Mouse (Mus musculus) midbrain, postnatal 0 days (tissue): ENCODE data around the gene 4921507P07Rik. TPM values are rescaled to one million over a fixed set of nuclear protein-coding genes. Genes with fewer than 3 reads are reported as not detected.

Experiments
- ATAC-seq: fragments of 200-750 bp; cut with Nextera tagmentation; 2 replicates; pipeline ENCODE4 v1.8.0; 2017; ENCODE audit warnings: moderate number of reproducible peaks, mild to moderate bottlenecking, moderate TSS enrichment, moderate library complexity; ENCODE audit not compliant: low FRiP score
- DNase-seq: peaks from one replicate; pipeline ENCODE4 v3.0.0-alpha.2; 2015; ENCODE audit warnings: low spot score
- H3K27ac ChIP-seq: fragments of 300-500 bp; sonication (generic); 2 replicates; pipeline ENCODE4 v1.5.1; 2014; ENCODE audit warnings: low read depth, mild to moderate bottlenecking, low read length, mixed read lengths
- H3K27me3 ChIP-seq: fragments of 300-500 bp; sonication (generic); 2 replicates; pipeline ENCODE4 v1.6.1; 2014; ENCODE audit warnings: low read length, control low read depth, mixed read lengths; ENCODE audit not compliant: insufficient read depth
- H3K36me3 ChIP-seq: fragments of 300-500 bp; sonication (generic); 2 replicates; pipeline ENCODE4 v1.6.1; 2014; ENCODE audit warnings: low read length, control low read depth, mixed read lengths; ENCODE audit not compliant: insufficient read depth
- H3K4me1 ChIP-seq: fragments of 300-500 bp; sonication (generic); 2 replicates; pipeline ENCODE4 v1.6.1; 2014; ENCODE audit warnings: mild to moderate bottlenecking, control low read depth, antibody characterized with exemption, low read length, mixed read lengths; ENCODE audit not compliant: insufficient read depth
- H3K4me2 ChIP-seq: fragments of 300-500 bp; sonication (generic); 2 replicates; pipeline ENCODE4 v1.6.1; 2014; ENCODE audit warnings: low read depth, mild to moderate bottlenecking, low read length, mixed read lengths; ENCODE audit not compliant: poor library complexity, severe bottlenecking
- H3K4me3 ChIP-seq: fragments of 300-500 bp; sonication (generic); 2 replicates; pipeline ENCODE4 v1.5.1; 2014; ENCODE audit warnings: low read depth, mild to moderate bottlenecking, low read length, moderate library complexity
- H3K9ac ChIP-seq: fragments of 300-500 bp; sonication (generic); replicated peaks from 2 replicates; pipeline ENCODE4 v1.6.1; 2014; ENCODE audit warnings: mild to moderate bottlenecking, low read length, moderate library complexity, mixed read lengths; ENCODE audit not compliant: poor library complexity, severe bottlenecking
- H3K9me3 ChIP-seq: fragments of 300-500 bp; sonication (generic); 2 replicates; pipeline ENCODE4 v1.6.1; 2016; ENCODE audit warnings: low read length, control low read depth
- CTCF ChIP-seq: IDR thresholded peaks from 2 replicates; pipeline ENCODE4 v1.5.1; 2016; ENCODE audit warnings: antibody characterized with exemption, mild to moderate bottlenecking
- WGBS: fragments of 180-500 bp; shearing (Covaris S2); extraction: QIAGEN DNeasy Blood & Tissue Kit; methylation state at CpG from one replicate; pipeline ENCODE4 v1.1.7; 2014; 5-methylcytosine and 5-hydroxymethylcytosine counted together
- polyA plus RNA-seq: library from polyadenylated mRNA; unstranded; fragments of >200 nt; fragmentation: Nextera tagmentation; extraction: Ambion mirVana; gene quantifications from 2 replicates; pipeline ENCODE4 v1.2.1, GENCODE M21; 2015
- total RNA-seq: library from RNA; depleted of rRNA; stranded (reverse); fragments of >200 nt; gene quantifications from 2 replicates; pipeline ENCODE4 v1.2.3, GENCODE M21; 2014

4921507P07Rik gene
- total and polyA plus RNA-seq, 2 experiments from 2014 or later: 3.3 to 3.6 TPM

DNA sequence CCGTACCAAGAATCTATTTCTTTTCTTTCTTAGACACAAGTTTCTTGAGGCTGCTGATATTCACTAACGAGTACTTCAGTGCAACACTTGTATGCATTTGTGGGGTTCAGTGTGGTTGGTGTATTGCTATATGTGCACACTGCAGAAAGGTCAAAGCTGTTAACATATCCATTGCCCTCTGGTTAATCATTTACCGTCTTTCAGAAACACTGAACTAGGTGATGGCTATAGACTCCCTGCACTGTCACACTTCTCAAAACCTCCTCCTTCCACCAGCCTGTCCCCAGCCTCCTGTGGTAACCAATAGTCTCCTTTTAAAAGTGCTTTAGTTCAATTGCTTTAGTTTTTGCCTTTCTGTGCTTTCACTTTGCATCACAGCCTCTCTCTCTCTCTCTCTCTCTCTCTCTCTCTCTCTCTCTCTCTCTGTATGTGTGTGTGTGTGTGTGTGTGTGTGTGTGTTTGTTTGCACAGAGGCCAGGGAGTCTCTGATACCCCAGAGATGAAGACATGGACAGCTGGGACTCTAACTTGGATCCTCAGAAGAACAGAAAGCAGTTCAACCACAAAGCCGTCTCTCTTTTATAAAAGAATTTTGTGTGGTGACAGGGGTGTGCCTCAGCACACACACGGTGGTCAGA, 43.4 kb downstream of the 4921507P07Rik start:
- Histone ChIP-seq H3K4me1 (no peaks in the 10 kb centered on the region), H3K36me3 (no peaks in the 10 kb centered on the region), H3K9me3 (no peaks in the 10 kb centered on the region), H3K9ac (no peak overlapping the region), H3K4me3 (no peak overlapping the region), H3K27ac (no peak overlapping the region), H3K4me2 (no peak overlapping the region), H3K27me3 (no peaks in the 10 kb centered on the region)
- ATAC-seq: no peak
- DNase-seq: no peak
- 85% methylated on average over 5 of the region's 5 CpGs for WGBS
- no peak for TF ChIP-seq CTCF

DNA sequence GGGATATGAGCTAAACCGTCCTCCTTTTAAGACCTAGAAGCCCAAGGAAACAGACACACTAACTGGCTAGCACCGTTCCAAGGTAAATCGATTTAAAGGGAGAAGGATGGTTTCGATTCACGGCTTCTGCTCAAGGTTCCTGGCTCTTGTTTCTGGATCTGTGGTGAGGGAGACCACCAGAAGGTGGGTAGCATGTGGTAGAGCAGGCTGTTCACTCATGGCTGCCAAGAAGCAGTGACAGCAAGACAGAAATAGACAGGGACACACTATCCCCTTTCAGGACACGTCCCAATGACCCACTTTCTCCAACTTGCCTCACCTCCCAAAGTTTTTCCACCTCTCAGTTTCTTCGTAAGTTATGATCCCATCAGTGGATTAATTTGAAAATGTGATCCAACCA, 46.6 kb downstream of the 4921507P07Rik start:
- H3K27me3 ChIP-seq: no peaks in the 10 kb centered on the region
- WGBS: 86% methylated on average over 7 of the region's 7 CpGs
- H3K4me3 ChIP-seq: no peak overlapping the region
- no peak overlapping the region for H3K27ac ChIP-seq
- no peak overlapping the region for H3K9ac ChIP-seq
- H3K4me1 ChIP-seq: no peaks in the 10 kb centered on the region
- H3K4me2 ChIP-seq: no peak overlapping the region
- H3K9me3 ChIP-seq: no peaks in the 10 kb centered on the region
- no peak for DNase-seq
- TF ChIP-seq CTCF: no peak
- ATAC-seq: no peak
- no peaks in the 10 kb centered on the region for H3K36me3 ChIP-seq

DNA sequence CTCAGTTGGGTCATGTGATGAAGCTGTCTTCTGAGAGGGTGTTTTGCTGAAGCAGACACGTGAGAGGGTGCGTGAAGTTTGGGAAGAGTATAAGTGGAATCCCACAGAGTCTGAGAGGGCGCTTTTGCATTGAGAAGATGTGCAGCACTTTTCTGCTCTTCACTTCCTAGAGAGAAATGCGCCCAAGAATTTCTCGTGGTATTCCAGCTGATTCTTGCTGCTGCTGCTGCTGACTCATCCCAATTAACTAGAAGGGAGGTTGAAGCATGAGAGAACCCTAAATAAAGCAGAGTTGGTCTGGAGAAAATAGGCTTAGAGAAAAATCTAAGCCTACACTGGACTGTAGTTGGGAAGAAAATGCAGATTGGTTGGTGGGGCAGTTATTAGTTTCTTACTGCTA, 47.4 kb downstream of the 4921507P07Rik start:
- ATAC-seq (no peak), DNase-seq (no peak)
- Histone ChIP-seq H3K36me3 (no peaks in the 10 kb centered on the region), H3K27me3 (no peaks in the 10 kb centered on the region), H3K27ac (no peak overlapping the region), H3K9me3 (no peaks in the 10 kb centered on the region), H3K9ac (no peak overlapping the region), H3K4me3 (no peak overlapping the region), H3K4me2 (no peak overlapping the region), H3K4me1 (no peaks in the 10 kb centered on the region)
- 76% methylated on average over 5 of the region's 5 CpGs for WGBS
- no peak for TF ChIP-seq CTCF

DNA sequence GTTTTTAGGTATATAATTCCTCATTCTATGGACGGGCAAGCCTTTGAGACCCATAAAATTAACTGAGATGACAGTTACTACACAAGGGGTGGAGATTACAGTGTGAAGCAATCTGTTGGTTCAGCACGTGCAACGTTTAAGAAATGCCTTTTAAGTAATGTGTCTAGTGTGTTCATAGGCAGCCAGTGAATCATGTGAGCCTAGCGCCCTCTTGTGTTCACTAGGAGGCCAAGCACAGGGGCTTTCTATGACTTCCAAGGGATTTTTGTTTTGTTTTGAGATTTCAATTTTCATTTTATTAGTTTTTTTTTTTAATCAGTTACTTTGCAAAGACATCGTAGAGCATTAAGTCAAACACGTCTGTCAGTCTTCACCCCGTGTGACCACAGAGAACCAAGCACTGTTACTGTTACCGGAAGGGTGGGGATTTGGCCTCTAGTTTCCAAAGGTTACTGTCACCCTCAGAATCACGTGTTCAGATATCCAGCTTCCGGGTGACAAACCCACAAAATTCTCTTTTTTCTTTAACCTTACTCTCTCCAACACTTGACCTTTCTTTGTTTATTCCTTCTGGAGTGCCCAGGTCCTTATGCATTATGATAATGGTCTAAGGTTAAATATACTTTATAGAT, 50.9 kb downstream of the 4921507P07Rik start:
- 29% methylated on average over 10 of the region's 10 CpGs for WGBS
- no peak for ATAC-seq
- TF ChIP-seq CTCF: peak; percentile 93

DNA sequence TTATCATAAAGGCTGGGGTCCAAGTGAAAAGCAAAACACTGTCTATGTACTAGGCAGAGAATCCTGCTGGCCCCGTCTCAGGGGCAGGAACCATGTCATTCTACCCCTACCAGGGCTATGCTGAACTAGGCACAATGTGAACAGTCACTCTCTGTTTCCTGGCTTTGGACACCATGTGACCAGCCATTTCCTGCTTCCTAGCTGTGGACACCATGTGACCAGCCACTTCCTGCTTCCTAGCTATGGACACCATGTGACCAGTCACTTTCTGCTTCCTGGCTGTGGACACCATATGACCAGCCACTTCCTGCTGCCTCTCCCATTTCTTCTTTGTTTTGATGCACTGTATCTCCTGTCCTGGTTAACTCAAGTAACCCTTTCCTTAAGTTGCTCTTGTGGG, 53.9 kb downstream of the 4921507P07Rik start:
- no peak for TF ChIP-seq CTCF
- Histone ChIP-seq H3K4me1 (no peaks in the 10 kb centered on the region), H3K9me3 (no peaks in the 10 kb centered on the region), H3K4me3 (no peak overlapping the region), H3K27ac (no peak overlapping the region), H3K36me3 (no peaks in the 10 kb centered on the region), H3K4me2 (no peak overlapping the region), H3K9ac (no peak overlapping the region), H3K27me3 (no peaks in the 10 kb centered on the region)
- 93% methylated on average over 1 of the region's 1 CpGs for WGBS
- no peak for DNase-seq
- no peak for ATAC-seq

More for the DNA sequence above, 50.9 kb downstream of the 4921507P07Rik start:
- H3K9ac ChIP-seq: no peak overlapping the region
- H3K4me2 ChIP-seq: no peak overlapping the region
- H3K27ac ChIP-seq: no peak overlapping the region
- no peaks in the 10 kb centered on the region for H3K36me3 ChIP-seq
- H3K4me1 ChIP-seq: no peaks in the 10 kb centered on the region
- H3K4me3 ChIP-seq: no peak overlapping the region
- H3K9me3 ChIP-seq: no peaks in the 10 kb centered on the region
- no peaks in the 10 kb centered on the region for H3K27me3 ChIP-seq
- DNase-seq: peak; percentile 85

DNA sequence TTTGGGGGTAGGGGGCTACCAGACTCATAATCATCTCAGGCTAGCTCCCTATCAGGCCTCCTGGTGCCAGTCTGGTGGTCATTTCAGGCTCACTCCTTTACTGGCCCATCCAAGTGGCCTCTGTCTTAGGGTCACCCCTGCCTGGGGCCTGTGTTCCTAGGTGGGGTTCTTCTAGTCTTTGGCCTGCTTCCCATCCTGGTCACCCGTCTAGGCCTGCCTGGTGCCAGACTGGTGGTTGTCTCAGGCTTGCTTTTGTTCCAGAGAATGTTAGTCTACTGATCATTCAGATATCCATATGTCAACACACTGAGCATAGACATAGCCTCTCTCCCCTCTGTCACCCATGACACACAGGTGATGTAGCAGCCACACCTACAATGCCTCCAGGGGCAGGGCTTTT, 56.8 kb downstream of the 4921507P07Rik start:
- no peak overlapping the region for H3K9ac ChIP-seq

More for the DNA sequence above, 56.8 kb downstream of the 4921507P07Rik start:
- WGBS: 90% methylated on average over 1 of the region's 1 CpGs
- ATAC-seq: no peak
- TF ChIP-seq CTCF: no peak
- no peak for DNase-seq
- Histone ChIP-seq H3K36me3 (no peaks in the 10 kb centered on the region), H3K4me3 (no peak overlapping the region), H3K4me1 (no peaks in the 10 kb centered on the region), H3K4me2 (no peak overlapping the region), H3K27ac (no peak overlapping the region), H3K27me3 (no peaks in the 10 kb centered on the region), H3K9me3 (no peaks in the 10 kb centered on the region)
